Mouse (Mus musculus): Measurements from ENCODE around the gene Cyp46a1. TPM values are rescaled to one million over a fixed set of nuclear protein-coding genes. Genes with fewer than 3 reads are reported as not detected.
A peak's percentile ranks its signal among the peaks of the same experiment; 100 is the strongest.

Gene Cyp46a1
- total and polyA plus RNA-seq, 2 experiments from 2014 or later, result 36.3 to 46.2 TPM

GRCm38 (mm10) chr12:108333481-108333882, 699 bp upstream of the Cyp46a1 start:
- no peak for TF ChIP-seq CTCF (IDR thresholded peaks at IDR 0.05; ENCODE audit: low read depth)
- peak overlapping the region; percentile 66 for H3K27ac ChIP-seq
- peak overlapping the region; percentile 37; the same call in 1 of the 2 replicates for H3K9ac ChIP-seq (replicated peaks; ENCODE audit: low read length)
- H3K9me3 ChIP-seq (ENCODE audit: low read length), result no peaks in the 10 kb centered on the region
- H3K4me2 ChIP-seq (ENCODE audit: low read depth, low read length), result peak overlapping the region; percentile 96
- DNase-seq (ENCODE audit: low spot score) (peak; percentile 28), ATAC-seq (peak; percentile 21)
- peaks cover 8% of the 10 kb centered on the region for H3K4me1 ChIP-seq (ENCODE audit: insufficient read depth, low read length)
- H3K4me3 ChIP-seq (ENCODE audit: low read length), result peak overlapping the region; percentile 76
- H3K36me3 ChIP-seq (ENCODE audit: insufficient read depth, low read length), result no peaks in the 10 kb centered on the region
- H3K27me3 ChIP-seq (ENCODE audit: insufficient read depth, low read length), result peaks cover 7% of the 10 kb centered on the region; the same call in 1 of the 2 replicates
- 3% methylated on average over 22 of the region's 22 CpGs for WGBS

GRCm38 (mm10) chr12:108334529-108334928, 348 bp downstream of the Cyp46a1 start:
- 2% methylated on average over 31 of the region's 32 CpGs for WGBS
- H3K27me3 ChIP-seq (ENCODE audit: insufficient read depth, low read length), result no peaks in the 10 kb centered on the region
- peak overlapping the region; percentile 69 for H3K9ac ChIP-seq (replicated peaks; ENCODE audit: low read length)
- H3K4me1 ChIP-seq (ENCODE audit: insufficient read depth, low read length), result peaks cover 6% of the 10 kb centered on the region
- peak overlapping the region; percentile 84 for H3K27ac ChIP-seq
- ATAC-seq (no peak), DNase-seq (ENCODE audit: low spot score) (peak; percentile 57)
- H3K9me3 ChIP-seq (ENCODE audit: low read length), result no peaks in the 10 kb centered on the region
- peak overlapping the region; percentile 76 for H3K4me3 ChIP-seq (ENCODE audit: low read length)
- H3K36me3 ChIP-seq (ENCODE audit: insufficient read depth, low read length), result no peaks in the 10 kb centered on the region
- H3K4me2 ChIP-seq (ENCODE audit: low read depth, low read length), result peak overlapping the region; percentile 96
- no peak for TF ChIP-seq CTCF (IDR thresholded peaks at IDR 0.05; ENCODE audit: low read depth)

- Histone ChIP-seq H3K4me2 (ENCODE audit: low read depth, low read length) (no peak overlapping the region), H3K27ac (no peak overlapping the region), H3K27me3 (ENCODE audit: insufficient read depth, low read length) (no peaks in the 10 kb centered on the region), H3K9ac (replicated peaks; ENCODE audit: low read length) (no peak overlapping the region), H3K36me3 (ENCODE audit: insufficient read depth, low read length) (no peaks in the 10 kb centered on the region), H3K9me3 (ENCODE audit: low read length) (no peaks in the 10 kb centered on the region), H3K4me3 (ENCODE audit: low read length) (no peak overlapping the region), H3K4me1 (ENCODE audit: insufficient read depth, low read length) (peaks cover 6% of the 10 kb centered on the region; the same call in 1 of the 2 replicates)
- TF ChIP-seq CTCF (IDR thresholded peaks at IDR 0.05; ENCODE audit: low read depth), result peak; percentile 84
- WGBS, result 46% methylated on average over 14 of the region's 14 CpGs
- ATAC-seq, result no peak
- DNase-seq (ENCODE audit: low spot score), result no peak
These were observed 4.5 kb downstream of the Cyp46a1 start for GRCm38 (mm10) chr12:108338572-108339190.

GRCm38 (mm10) chr12:108348151-108348550, 14.0 kb downstream of the Cyp46a1 start:
- Histone ChIP-seq H3K4me3 (ENCODE audit: low read length) (no peak overlapping the region), H3K27ac (no peak overlapping the region), H3K4me1 (ENCODE audit: insufficient read depth, low read length) (no peaks in the 10 kb centered on the region), H3K9me3 (ENCODE audit: low read length) (no peaks in the 10 kb centered on the region), H3K36me3 (ENCODE audit: insufficient read depth, low read length) (no peaks in the 10 kb centered on the region), H3K9ac (replicated peaks; ENCODE audit: low read length) (no peak overlapping the region), H3K27me3 (ENCODE audit: insufficient read depth, low read length) (no peaks in the 10 kb centered on the region), H3K4me2 (ENCODE audit: low read depth, low read length) (no peak overlapping the region)
- no peak for TF ChIP-seq CTCF (IDR thresholded peaks at IDR 0.05; ENCODE audit: low read depth)
- 85% methylated on average over 8 of the region's 8 CpGs for whole genome bisulfite sequencing
- no peak for ATAC-seq
- no peak for DNase-seq (ENCODE audit: low spot score)

GRCm38 (mm10) chr12:108349026-108349425, 14.8 kb downstream of the Cyp46a1 start:
- Histone ChIP-seq H3K9ac (replicated peaks; ENCODE audit: low read length) (no peak overlapping the region), H3K9me3 (ENCODE audit: low read length) (no peaks in the 10 kb centered on the region), H3K4me1 (ENCODE audit: insufficient read depth, low read length) (no peaks in the 10 kb centered on the region), H3K27me3 (ENCODE audit: insufficient read depth, low read length) (0 out of 2 replicates have a peak, but pooled peaks cover 3% of the 10 kb centered on the region), H3K27ac (no peak overlapping the region), H3K4me2 (ENCODE audit: low read depth, low read length) (no peak overlapping the region), H3K36me3 (ENCODE audit: insufficient read depth, low read length) (no peaks in the 10 kb centered on the region), H3K4me3 (ENCODE audit: low read length) (no peak overlapping the region)
- ATAC-seq (no peak), DNase-seq (ENCODE audit: low spot score) (peak; percentile 45)
- WGBS, result 50% methylated on average over 5 of the region's 5 CpGs
- TF ChIP-seq CTCF (IDR thresholded peaks at IDR 0.05; ENCODE audit: low read depth), result no peak

- no peak overlapping the region for H3K9ac ChIP-seq (replicated peaks; ENCODE audit: low read length)
- H3K27me3 ChIP-seq (ENCODE audit: insufficient read depth, low read length), result 0 out of 2 replicates have a peak, but pooled peaks cover 3% of the 10 kb centered on the region
- no peak for TF ChIP-seq CTCF (IDR thresholded peaks at IDR 0.05; ENCODE audit: low read depth)
- WGBS, result 78% methylated on average over 10 of the region's 10 CpGs
- no peak overlapping the region for H3K27ac ChIP-seq
- ATAC-seq, result no peak
- no peak overlapping the region for H3K4me3 ChIP-seq (ENCODE audit: low read length)
- H3K9me3 ChIP-seq (ENCODE audit: low read length), result no peaks in the 10 kb centered on the region
- H3K4me1 ChIP-seq (ENCODE audit: insufficient read depth, low read length), result no peaks in the 10 kb centered on the region
- DNase-seq (ENCODE audit: low spot score), result no peak
- no peaks in the 10 kb centered on the region for H3K36me3 ChIP-seq (ENCODE audit: insufficient read depth, low read length)
- no peak overlapping the region for H3K4me2 ChIP-seq (ENCODE audit: low read depth, low read length)
These were observed 16.8 kb downstream of the Cyp46a1 start for GRCm38 (mm10) chr12:108350931-108351330.

Data from hindbrain, postnatal 0 days (tissue).